Mouse (Mus musculus): ENCODE data around the gene Kbtbd6.
"Not testable (repeated sequence)": the region's sequence is repeated elsewhere in the genome, so short reads cannot be mapped to it uniquely, and the experiment has no call there.

Kbtbd6 gene

GRCm38 (mm10) chr14:79451681-79452590 lies at the start of gene Kbtbd6:
Kbtbd6 (plus strand) TSS chr14:79451835.
- DNase-seq = peak; percentile 97

GRCm38 (mm10) chr14:79407641-79408040 lies 44.0 kb upstream of the Kbtbd6 start:
- DNase-seq = no peak

GRCm38 (mm10) chr14:79409278-79409830 lies 42.3 kb upstream of the Kbtbd6 start:
- no peak for DNase-seq

DNA sequence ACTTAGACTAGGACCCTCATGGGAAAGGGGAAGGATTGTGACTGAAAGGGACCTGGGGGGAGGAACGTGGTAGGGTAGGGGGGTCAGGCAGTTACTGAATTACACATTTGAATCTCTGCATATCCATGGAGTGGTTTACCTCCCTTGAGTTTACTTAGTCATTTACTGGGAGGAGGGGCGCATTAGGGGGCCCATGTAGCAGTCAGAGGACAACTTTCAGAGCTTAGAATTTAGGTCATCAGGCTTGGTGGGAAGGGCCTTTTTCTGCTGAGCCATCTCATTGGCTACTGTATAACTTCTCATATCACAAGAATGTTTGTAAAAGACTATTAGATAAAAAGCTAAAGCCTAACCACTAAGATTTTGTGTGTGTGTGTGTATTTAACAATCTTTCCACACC lies 41.0 kb upstream of the Kbtbd6 start:
- DNase-seq = no peak

DNA sequence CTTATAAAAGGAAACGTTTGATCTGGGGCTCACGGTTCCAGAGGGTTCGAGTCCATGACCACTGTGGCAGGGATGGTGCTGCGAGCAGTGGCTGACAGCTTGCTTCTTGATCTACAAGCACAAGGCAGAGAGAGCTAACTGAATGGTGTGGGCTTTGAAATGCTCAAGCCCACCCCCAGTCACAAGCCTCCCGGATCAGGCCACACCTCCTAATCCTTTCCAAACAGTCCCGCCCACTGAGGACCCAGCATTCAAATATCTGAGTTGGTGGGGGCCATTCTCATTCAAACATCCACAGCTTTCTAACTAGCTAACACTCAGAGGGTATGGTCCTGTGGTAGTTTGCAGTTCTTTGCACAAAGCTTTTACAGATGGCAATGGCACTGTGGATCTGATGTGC lies 38.5 kb upstream of the Kbtbd6 start:
- no peak for DNase-seq

DNA sequence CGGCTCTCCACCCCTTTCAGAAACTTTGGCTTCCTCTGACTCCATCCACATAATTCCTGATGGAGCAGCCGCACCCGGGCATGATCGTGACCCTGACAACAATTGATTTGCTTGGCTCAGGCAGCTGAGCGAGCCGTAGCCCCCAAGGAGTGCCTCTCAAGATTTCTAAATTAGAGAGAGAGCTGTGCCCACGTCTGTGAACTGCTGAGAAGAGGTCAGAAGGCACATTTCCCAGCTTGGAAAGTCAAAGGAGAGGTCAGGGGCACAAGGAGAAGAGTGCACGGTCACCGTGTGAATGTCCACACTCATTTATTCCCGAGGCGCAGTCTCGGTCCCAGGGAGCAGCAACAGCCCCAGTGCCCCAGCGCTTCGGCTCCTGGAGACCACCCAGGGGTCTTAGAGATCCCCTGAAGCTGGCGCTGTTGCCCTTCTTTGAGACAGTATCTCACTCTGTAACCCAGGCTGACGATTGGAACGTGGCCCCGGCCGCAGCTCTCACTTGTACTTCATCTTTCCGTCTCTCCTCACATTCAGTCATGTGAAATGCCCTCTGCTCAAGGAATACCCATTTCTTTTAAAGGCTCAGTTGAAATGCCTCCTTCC lies 31.5 kb upstream of the Kbtbd6 start:
- DNase-seq = peak; percentile 56

DNA sequence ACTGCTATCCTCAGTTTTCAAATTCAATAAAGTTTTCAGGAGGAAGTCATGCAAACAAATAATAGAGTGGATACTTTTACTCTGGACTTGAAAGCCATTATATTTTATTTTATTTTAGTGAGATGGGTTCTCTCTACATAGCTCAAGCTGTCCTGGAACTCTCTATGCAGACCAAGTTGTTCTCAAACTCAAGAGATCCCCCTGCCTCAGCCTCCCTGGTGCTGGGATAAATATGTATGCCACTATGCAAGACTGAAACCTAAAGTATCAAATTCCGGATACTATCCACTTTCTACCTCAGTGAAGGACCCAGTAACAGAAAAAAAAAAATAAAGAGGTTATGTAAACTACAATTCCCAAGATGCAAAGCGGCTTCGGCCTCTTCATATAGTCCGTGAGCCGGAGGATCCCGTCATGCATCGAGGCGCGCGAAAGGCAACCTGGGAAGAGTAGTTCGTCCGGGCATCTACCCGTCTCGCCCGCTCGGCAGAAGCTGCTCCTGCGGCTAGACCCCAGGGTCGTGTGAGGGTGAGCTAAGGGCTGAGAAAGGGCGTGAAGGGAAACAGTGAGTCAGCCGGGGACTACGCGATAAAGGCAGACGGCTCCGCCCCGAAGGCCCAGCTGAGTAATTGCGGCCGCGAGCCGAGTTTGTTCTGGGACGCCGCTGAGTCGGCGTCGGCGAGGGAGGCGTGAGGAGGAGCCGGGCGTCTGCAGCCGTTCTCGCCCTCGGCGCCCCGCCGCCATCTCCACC lies 25.5 kb upstream of the Kbtbd6 start, which contains the start of gene Kbtbd7:
Gene Kbtbd7, plus strand, starts transcription at position 533 of the 751 bp plus-strand sequence.
- DNase-seq = peak; percentile 97

DNA sequence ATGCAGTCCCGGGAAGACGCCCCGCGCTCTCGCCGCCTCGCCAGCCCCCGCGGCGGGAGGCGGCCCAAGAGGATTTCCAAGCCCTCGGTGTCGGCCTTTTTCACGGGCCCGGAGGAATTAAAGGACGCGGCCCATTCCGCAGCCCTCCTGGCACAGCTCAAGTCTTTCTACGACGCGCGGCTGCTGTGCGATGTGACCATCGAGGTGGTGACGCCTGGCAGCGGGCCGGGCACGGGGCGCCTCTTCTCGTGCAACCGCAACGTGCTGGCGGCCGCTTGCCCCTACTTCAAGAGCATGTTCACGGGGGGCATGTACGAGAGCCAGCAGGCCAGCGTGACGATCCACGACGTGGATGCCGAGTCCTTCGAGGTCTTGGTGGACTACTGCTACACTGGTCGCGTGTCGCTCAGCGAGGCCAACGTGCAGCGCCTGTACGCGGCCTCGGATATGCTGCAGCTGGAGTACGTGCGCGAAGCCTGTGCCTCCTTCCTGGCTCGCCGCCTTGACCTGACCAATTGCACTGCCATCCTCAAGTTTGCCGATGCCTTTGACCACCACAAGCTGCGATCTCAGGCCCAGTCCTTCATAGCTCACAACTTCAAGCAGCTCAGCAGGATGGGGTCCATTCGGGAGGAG lies 24.8 kb upstream of the Kbtbd6 start:
- not testable (repeated sequence) for DNase-seq

DNA sequence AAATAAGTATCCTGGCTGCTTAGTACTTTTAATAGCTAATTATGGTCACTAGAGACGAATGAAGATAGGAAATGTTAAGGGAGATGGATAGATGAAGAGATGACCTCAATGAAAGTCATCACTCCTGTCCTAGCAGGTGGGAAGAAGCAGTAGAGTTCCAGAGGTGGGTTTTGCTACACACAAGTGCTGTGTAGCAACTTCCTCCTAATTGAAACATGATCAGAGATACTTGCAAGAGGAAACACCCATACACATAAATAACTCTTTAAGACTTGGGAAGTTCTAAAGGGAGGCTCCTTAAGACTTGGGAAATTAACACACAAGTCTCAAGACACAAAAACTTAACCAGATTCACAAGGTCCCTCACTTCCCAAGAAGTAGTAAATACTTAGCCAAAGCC lies 17.6 kb upstream of the Kbtbd6 start:
- DNase-seq = no peak

- DNase-seq = no peak
Measured at GRCm38 (mm10) chr14:79440655-79441054, 11.0 kb upstream of the Kbtbd6 start.

- DNase-seq = no peak
Measured at GRCm38 (mm10) chr14:79441441-79441840, 10.2 kb upstream of the Kbtbd6 start.

DNA sequence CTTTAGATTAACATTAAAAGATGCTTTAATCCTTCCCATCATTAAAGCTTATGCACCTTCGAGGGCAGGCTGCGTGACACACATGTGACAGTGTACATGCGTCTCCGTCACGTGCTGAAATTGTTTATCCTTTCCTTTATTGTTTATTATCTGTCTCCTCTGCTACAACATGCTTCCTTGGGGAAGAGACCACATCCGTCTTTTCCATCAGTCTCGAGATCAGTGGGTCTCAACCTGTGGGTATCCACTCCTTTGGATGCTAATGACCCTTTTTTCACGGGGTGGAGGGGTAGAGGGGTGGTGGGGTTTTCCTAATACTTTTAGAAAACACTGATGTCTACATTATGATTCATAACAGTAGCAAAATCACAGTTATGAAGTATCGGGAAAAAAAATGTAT lies 7.0 kb upstream of the Kbtbd6 start:
- no peak for DNase-seq

DNA sequence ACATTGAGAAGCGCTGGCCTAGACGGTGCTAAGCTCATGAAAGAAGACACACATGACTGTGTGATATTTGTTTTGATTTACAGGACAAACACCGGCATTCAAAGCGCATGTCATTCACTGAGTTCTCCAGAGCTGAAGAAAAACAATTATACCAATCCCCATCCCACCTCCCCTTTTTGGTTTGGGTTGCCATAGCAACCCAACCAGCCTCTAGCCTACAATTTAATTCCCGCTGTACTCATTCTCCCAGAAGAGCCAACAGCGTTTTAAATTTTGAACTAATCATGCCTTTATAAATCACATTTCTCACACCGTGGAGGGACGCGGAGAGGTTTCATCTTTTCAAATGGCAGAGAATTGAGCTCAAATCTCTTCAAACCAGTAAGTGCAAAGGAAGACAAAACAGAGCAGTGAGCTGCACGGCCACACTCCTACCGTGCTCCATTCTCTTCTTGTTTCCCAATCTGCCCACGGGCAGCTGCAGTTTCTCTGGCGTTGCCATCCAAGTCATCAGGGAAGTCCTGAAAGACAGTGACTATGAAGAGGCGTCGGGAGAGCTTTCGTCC lies 6.5 kb upstream of the Kbtbd6 start:
- DNase-seq = peak; percentile 84

DNA sequence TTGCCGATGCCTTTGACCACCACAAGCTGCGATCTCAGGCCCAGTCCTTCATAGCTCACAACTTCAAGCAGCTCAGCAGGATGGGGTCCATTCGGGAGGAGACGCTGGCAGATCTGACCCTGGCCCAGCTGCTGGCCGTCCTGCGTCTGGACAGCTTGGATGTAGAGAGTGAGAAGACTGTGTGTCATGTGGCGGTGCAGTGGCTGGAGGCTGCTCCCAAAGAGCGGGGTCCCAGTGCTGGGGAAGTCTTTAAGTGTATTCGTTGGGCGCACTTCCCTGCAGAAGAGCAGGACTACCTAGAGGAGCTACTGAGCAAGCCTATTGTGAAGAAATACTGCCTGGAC lies 928 bp downstream of the Kbtbd6 start:
- DNase-seq = not testable (repeated sequence)

DNA sequence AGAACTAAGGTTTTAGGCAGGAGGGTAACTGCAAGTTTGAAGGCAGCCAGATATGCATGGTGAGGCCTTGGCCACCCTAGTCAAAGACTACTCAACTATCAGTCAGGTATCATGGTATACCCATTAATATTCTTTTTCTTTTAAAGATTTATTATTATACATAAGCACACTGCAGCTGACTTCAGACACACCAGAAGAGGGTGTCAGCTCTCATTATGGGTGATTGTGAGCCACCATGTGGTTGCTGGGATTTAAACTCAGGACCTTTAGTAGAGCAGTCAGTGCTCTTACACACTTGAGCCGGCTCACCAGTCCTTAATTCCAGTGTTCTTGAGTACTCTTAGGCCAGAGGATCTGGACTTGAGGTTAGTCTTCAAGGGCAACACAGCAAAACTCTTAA lies 8.8 kb downstream of the Kbtbd6 start:
- DNase-seq = no peak

DNA sequence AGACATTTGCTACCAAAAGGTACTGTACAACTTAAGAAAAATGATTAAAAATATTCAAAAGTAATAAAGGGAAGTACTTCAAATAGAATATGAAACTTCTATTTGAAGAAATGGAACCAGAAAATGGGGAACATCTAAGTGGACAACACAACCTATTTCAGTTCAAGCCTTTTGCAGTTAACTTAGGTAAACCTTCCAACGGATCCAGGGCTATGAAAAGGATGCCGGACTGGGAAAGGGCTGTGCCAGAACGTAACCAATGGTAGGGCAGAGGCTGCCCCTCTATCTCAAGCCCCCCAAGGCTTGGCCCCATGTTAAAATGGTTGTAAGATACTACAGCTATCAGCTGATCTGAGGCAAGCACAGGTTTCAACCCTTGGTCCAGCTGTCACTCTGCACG lies 9.4 kb downstream of the Kbtbd6 start:
- no peak for DNase-seq

DNA sequence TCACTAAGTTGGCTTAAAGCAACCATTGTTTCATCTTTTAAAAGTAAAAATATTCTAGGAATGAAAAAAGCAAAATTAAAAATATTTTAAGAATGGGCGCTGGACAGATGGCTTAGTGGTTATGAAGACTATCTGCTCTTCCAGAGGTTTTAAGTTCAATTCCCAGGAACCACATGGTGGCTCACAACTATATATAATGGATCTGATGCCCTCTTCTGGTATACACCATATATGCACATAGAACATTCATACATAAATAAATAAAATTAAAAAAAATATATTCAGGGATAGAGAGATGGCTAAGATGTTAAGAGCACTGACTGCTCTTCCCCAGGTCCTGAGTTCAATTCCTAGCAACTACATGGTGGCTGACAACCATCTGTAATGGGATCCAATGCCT lies 14.0 kb downstream of the Kbtbd6 start:
- DNase-seq = no peak

GRCm38 (mm10) chr14:79467621-79468020 lies 16.0 kb downstream of the Kbtbd6 start:
- DNase-seq = peak; percentile 64

DNA sequence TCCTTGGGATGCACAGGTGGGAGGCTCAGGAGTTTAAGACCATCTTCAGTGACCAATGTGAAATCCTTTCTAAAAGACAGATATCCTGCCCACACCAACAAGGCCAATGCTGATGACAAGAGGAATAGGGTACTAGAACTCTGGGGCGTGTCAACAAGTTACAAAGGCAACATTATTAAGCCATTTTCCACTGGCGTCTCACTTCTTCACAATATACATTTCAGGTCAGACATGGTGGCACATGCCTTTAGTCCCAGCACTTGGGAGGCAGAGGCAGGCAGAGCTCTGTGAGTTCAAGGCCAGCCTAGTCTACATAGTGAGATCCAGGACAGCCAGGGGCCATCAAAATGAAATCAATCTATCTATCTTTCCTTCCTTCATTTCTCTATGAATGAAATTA lies 21.7 kb downstream of the Kbtbd6 start:
- no peak for DNase-seq

GRCm38 (mm10) chr14:79480624-79481338 lies 29.1 kb downstream of the Kbtbd6 start, which contains the start of gene Elf1:
Elf1 (plus strand) TSS chr14:79481194.
- peak; percentile 96 for DNase-seq

- DNase-seq = peak; percentile 96
Measured at GRCm38 (mm10) chr14:79481339-79482151, 29.9 kb downstream of the Kbtbd6 start, which contains the start of gene Wbp4. Wbp4 (minus strand) TSS chr14:79481520.

All from retina, postnatal 1 day (tissue).